Mouse (Mus musculus): ENCODE measurements at regions not wholly inside any gene's neighbourhood (a gene's known extent, or its start where the extent isn't known, plus 50 kb on each side); places are given as distances from the start of the nearest gene placed in this dataset.

DNA sequence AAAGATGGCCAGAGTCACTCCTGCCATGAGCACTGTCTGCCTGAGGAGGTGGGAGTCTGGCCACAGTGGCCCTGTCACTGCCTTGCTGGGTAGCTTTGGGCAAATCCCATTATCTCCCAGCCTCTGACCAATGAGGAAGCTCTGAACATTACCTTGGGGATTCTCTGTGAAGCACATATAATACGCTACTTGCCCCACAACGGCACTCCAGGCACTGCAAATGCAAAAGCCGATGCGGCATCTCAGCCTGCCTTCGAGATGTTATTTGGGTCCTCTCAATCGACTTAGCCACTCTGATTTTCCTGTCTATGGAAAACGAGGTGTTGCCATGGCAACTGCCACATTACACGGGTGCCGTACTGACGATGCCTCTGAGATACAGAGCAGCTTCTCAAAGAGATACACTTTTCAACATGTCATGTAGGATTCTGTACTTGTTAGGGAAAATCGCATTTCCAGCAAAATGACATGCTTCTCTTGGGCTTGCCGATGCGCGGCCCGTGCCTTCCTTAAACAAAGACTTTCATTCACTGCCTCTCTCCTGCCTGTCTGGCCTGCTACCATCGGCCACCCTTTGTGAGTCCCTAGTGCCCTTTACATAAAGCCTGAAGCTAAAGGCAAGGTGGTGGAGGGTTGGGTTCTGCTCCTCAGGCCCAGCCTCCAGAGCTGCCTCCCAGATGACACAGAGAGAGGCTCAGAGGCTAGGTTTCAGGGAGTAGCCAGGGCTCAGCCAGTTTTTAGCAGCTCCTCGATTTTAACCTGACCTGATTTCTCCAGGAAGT is 355.0 kb downstream of the Rps24 start:
- peak overlapping the region; percentile 46; the same call in 1 of the 2 replicates for H3K27ac ChIP-seq
- WGBS, result 18% methylated on average over 17 of the region's 17 CpGs

GRCm38 (mm10) chr14:24843626-24844025 is 356.7 kb downstream of the Rps24 start:
- Histone ChIP-seq H3K27ac (no peak overlapping the region), H3K27me3 (no peaks in the 10 kb centered on the region), H3K9me3 (no peaks in the 10 kb centered on the region), H3K4me1 (peaks cover 14% of the 10 kb centered on the region), H3K36me3 (no peaks in the 10 kb centered on the region), H3K4me3 (no peak overlapping the region), H3K4me2 (replicated peaks) (no peak overlapping the region), H3K9ac (no peak overlapping the region)
- no peak for ATAC-seq (ENCODE audit: insufficient number of reproducible peaks, insufficient read depth, low FRiP score, low TSS enrichment)
- 73% methylated on average over 4 of the region's 4 CpGs for WGBS

More for the DNA sequence above, 355.0 kb downstream of the Rps24 start:
- no peak overlapping the region for H3K4me3 ChIP-seq
- H3K4me1 ChIP-seq, result peaks cover 14% of the 10 kb centered on the region
- no peak for ATAC-seq (ENCODE audit: insufficient number of reproducible peaks, insufficient read depth, low FRiP score, low TSS enrichment)
- no peak overlapping the region for H3K4me2 ChIP-seq (replicated peaks)
- H3K27me3 ChIP-seq, result no peaks in the 10 kb centered on the region
- H3K9me3 ChIP-seq, result no peaks in the 10 kb centered on the region
- no peak overlapping the region for H3K9ac ChIP-seq
- H3K36me3 ChIP-seq, result no peaks in the 10 kb centered on the region

GRCm38 (mm10) chr14:24850491-24850890 is 363.6 kb downstream of the Rps24 start:
- ATAC-seq (ENCODE audit: insufficient number of reproducible peaks, insufficient read depth, low FRiP score, low TSS enrichment), result no peak
- no peaks in the 10 kb centered on the region for H3K27me3 ChIP-seq
- H3K4me3 ChIP-seq, result no peak overlapping the region
- H3K9ac ChIP-seq, result no peak overlapping the region
- H3K9me3 ChIP-seq, result no peaks in the 10 kb centered on the region
- H3K36me3 ChIP-seq, result no peaks in the 10 kb centered on the region
- no peak overlapping the region for H3K4me2 ChIP-seq (replicated peaks)
- 9% methylated on average over 1 of the region's 1 CpGs for WGBS
- no peaks in the 10 kb centered on the region; the same call in 1 of the 2 replicates for H3K4me1 ChIP-seq
- no peak overlapping the region for H3K27ac ChIP-seq

DNA sequence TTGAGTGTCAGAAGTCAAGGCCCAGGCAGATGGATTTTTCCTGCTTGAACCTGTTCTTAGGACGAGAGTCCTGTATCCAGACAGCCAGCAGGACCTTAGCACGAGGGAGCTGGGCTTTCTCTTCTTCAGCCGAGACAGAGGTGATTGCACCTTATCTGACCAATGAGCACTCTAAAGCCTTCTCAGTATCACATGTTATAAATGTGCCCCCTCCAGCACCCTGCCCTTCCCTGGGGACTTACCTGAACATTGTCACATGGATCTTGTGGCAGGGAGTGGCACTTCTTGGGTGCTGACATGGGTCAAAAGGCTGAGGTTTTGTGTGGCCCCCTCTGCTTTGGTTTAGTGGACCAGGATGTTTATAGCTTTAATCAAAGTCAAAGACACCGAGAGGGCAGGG is 367.5 kb downstream of the Rps24 start:
- WGBS, result 62% methylated on average over 4 of the region's 4 CpGs
- Histone ChIP-seq H3K4me3 (no peak overlapping the region), H3K9ac (no peak overlapping the region), H3K9me3 (no peaks in the 10 kb centered on the region), H3K27ac (no peak overlapping the region), H3K27me3 (no peaks in the 10 kb centered on the region), H3K4me1 (peaks cover under 1% of the 10 kb centered on the region; the same call in 1 of the 2 replicates), H3K36me3 (no peaks in the 10 kb centered on the region), H3K4me2 (replicated peaks) (no peak overlapping the region)
- ATAC-seq (ENCODE audit: insufficient number of reproducible peaks, insufficient read depth, low FRiP score, low TSS enrichment), result no peak

GRCm38 (mm10) chr14:24862171-24862570 is 375.2 kb downstream of the Rps24 start:
- no peak overlapping the region for H3K9ac ChIP-seq
- ATAC-seq (ENCODE audit: insufficient number of reproducible peaks, insufficient read depth, low FRiP score, low TSS enrichment), result no peak
- H3K36me3 ChIP-seq, result no peaks in the 10 kb centered on the region
- no peaks in the 10 kb centered on the region for H3K27me3 ChIP-seq
- peaks cover 4% of the 10 kb centered on the region; the same call in 1 of the 2 replicates for H3K4me1 ChIP-seq
- H3K4me3 ChIP-seq, result no peak overlapping the region
- no peak overlapping the region for H3K4me2 ChIP-seq (replicated peaks)
- 80% methylated on average over 8 of the region's 8 CpGs for WGBS
- no peaks in the 10 kb centered on the region for H3K9me3 ChIP-seq
- H3K27ac ChIP-seq, result no peak overlapping the region

DNA sequence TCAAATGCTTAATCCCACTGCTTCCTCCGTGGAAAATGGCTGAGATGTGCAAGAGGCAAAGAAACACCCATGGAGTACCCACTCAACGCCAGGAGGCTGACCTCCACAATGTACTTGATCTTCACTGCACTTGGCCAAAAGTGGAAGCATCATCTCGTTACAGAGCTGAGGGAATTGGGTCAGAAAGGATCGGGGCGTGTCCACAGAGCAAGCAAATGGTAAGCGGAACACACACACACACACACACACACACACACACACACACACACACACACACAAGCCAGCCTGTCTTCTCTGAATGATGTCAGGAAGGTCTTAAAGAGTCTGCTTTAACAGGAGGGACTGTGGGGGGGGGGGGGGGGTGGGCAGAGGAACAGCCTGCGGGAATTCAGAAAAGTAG is 375.7 kb downstream of the Rps24 start:
- H3K9me3 ChIP-seq, result no peaks in the 10 kb centered on the region
- no peaks in the 10 kb centered on the region for H3K27me3 ChIP-seq
- WGBS, result 81% methylated on average over 7 of the region's 7 CpGs
- H3K27ac ChIP-seq, result no peak overlapping the region
- no peak overlapping the region for H3K9ac ChIP-seq
- ATAC-seq (ENCODE audit: insufficient number of reproducible peaks, insufficient read depth, low FRiP score, low TSS enrichment), result no peak
- no peak overlapping the region for H3K4me2 ChIP-seq (replicated peaks)
- H3K36me3 ChIP-seq, result no peaks in the 10 kb centered on the region
- H3K4me3 ChIP-seq, result no peak overlapping the region
- peaks cover 4% of the 10 kb centered on the region; the same call in 1 of the 2 replicates for H3K4me1 ChIP-seq

GRCm38 (mm10) chr14:24863116-24863515 is 376.2 kb downstream of the Rps24 start:
- Histone ChIP-seq H3K4me1 (peaks cover 4% of the 10 kb centered on the region; the same call in 1 of the 2 replicates), H3K9ac (no peak overlapping the region), H3K27ac (no peak overlapping the region), H3K36me3 (no peaks in the 10 kb centered on the region), H3K9me3 (no peaks in the 10 kb centered on the region), H3K4me2 (replicated peaks) (no peak overlapping the region), H3K27me3 (no peaks in the 10 kb centered on the region), H3K4me3 (no peak overlapping the region)
- no peak for ATAC-seq (ENCODE audit: insufficient number of reproducible peaks, insufficient read depth, low FRiP score, low TSS enrichment)
- WGBS, result 69% methylated on average over 8 of the region's 8 CpGs

DNA sequence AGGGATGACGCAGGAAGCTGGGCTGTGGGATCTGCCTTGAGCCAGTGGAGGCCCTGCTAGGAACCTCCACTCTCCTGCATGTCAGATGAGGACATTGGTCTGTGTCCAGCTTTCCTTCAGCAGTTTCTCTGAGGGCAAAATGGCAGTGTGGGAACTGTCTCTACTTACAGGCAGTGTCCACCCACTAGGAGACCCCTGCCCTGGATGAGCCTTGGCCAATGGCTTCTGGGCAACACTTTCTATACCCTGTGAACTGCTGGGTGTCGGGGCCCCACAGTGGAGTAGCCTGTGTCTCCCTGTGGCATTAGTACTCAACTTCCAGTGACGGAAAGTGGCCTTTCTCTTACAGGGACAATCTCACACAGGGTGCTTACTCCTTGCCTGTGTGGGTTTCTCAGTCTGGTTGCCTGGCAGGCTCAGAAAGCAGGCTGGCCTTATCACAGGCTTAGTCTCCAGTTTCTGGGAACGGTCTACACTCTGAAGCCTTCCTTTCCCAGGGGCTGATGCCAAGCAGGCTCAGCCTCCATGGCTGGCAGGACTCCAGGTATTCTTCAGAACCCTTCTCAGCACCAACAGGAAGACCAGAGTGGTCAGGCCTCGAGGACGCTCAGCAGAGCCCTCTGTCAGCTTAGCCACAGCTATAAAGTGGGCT is 378.8 kb downstream of the Rps24 start:
- no peaks in the 10 kb centered on the region for H3K9me3 ChIP-seq
- no peak for ATAC-seq (ENCODE audit: insufficient number of reproducible peaks, insufficient read depth, low FRiP score, low TSS enrichment)
- H3K27me3 ChIP-seq, result no peaks in the 10 kb centered on the region
- no peak overlapping the region for H3K4me2 ChIP-seq (replicated peaks)
- 80% methylated on average over 6 of the region's 6 CpGs for WGBS
- no peak overlapping the region for H3K9ac ChIP-seq
- no peaks in the 10 kb centered on the region for H3K36me3 ChIP-seq
- no peak overlapping the region for H3K4me3 ChIP-seq
- no peaks in the 10 kb centered on the region for H3K4me1 ChIP-seq
- no peak overlapping the region for H3K27ac ChIP-seq

- 83% methylated on average over 6 of the region's 6 CpGs for WGBS
These were observed 380.9 kb downstream of the Rps24 start for GRCm38 (mm10) chr14:24867816-24868215.

DNA sequence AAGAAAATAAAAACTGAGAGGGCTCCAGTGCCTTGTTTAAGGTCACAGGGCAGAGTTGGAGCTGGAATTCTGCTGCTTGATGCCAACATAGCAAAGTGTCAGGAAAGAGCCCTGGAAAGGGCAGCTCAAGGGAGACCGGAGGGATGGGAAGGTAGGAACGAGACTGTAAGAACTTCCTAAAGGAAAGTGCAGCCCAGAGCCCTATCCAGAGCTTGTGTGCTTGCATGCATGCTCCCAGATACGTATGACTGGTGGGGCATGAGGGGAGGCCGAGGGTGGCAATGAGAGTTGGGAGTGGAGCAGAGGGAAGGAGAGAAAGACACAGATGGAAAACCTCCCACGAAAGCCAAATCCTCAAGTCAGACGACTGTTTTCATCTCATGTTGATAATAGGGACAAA is 381.8 kb downstream of the Rps24 start:
- 79% methylated on average over 6 of the region's 6 CpGs for WGBS
- ATAC-seq (ENCODE audit: insufficient number of reproducible peaks, insufficient read depth, low FRiP score, low TSS enrichment), result no peak
- H3K9ac ChIP-seq, result no peak overlapping the region

More at GRCm38 (mm10) chr14:24867816-24868215, 380.9 kb downstream of the Rps24 start:
- no peak overlapping the region for H3K27ac ChIP-seq
- no peak for ATAC-seq (ENCODE audit: insufficient number of reproducible peaks, insufficient read depth, low FRiP score, low TSS enrichment)
- no peak overlapping the region for H3K9ac ChIP-seq
- H3K4me1 ChIP-seq, result no peaks in the 10 kb centered on the region
- H3K36me3 ChIP-seq, result no peaks in the 10 kb centered on the region
- H3K27me3 ChIP-seq, result no peaks in the 10 kb centered on the region
- no peaks in the 10 kb centered on the region for H3K9me3 ChIP-seq
- no peak overlapping the region for H3K4me3 ChIP-seq
- no peak overlapping the region for H3K4me2 ChIP-seq (replicated peaks)

GRCm38 (mm10) chr14:24870246-24870645 is 383.3 kb downstream of the Rps24 start:
- whole genome bisulfite sequencing, result 87% methylated on average over 3 of the region's 3 CpGs
- Histone ChIP-seq H3K27ac (no peak overlapping the region), H3K4me3 (no peak overlapping the region), H3K27me3 (no peaks in the 10 kb centered on the region), H3K9ac (no peak overlapping the region), H3K36me3 (no peaks in the 10 kb centered on the region), H3K4me1 (no peaks in the 10 kb centered on the region), H3K9me3 (no peaks in the 10 kb centered on the region), H3K4me2 (replicated peaks) (no peak overlapping the region)
- no peak for ATAC-seq (ENCODE audit: insufficient number of reproducible peaks, insufficient read depth, low FRiP score, low TSS enrichment)

More for the DNA sequence above, 381.8 kb downstream of the Rps24 start:
- no peak overlapping the region for H3K27ac ChIP-seq
- H3K27me3 ChIP-seq, result no peaks in the 10 kb centered on the region
- no peaks in the 10 kb centered on the region for H3K4me1 ChIP-seq
- no peak overlapping the region for H3K4me2 ChIP-seq (replicated peaks)
- H3K4me3 ChIP-seq, result no peak overlapping the region
- H3K9me3 ChIP-seq, result no peaks in the 10 kb centered on the region
- H3K36me3 ChIP-seq, result no peaks in the 10 kb centered on the region

DNA sequence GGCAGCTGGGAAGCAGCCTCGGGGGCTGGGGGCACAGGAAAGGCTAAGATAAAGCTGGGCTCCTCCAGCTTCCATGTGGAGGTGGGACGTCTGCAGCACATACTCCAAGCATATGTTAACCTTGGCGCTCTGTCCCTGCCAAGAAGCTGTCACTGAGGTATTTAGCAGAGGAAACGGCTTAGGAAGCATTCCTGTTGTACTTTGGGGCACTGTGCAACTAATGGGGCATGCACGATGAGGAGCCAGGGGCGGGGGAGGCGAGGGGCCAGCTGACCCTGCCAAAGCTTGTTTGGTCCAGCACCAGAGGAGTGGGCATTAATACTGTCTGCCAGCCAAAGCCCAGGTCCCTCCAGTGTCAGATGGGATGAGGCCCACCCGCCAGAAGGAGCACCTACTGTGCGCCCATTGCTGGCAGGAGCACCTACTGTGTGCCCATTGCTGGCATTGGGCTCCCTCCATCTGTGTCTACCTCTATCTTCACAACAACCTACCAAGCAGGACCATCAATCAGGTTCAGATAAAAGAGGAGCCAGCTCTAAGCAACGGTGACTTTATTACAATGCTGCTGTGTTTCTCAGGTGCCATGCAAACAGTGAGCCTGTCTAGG is 384.6 kb downstream of the Rps24 start:
- 69% methylated on average over 10 of the region's 10 CpGs for WGBS
- H3K27ac ChIP-seq, result no peak overlapping the region

More for the DNA sequence above, 384.6 kb downstream of the Rps24 start:
- H3K4me2 ChIP-seq (replicated peaks), result no peak overlapping the region
- H3K36me3 ChIP-seq, result no peaks in the 10 kb centered on the region
- no peak overlapping the region for H3K4me3 ChIP-seq
- H3K27me3 ChIP-seq, result no peaks in the 10 kb centered on the region
- ATAC-seq (ENCODE audit: insufficient number of reproducible peaks, insufficient read depth, low FRiP score, low TSS enrichment), result peak; percentile 58; the same call in 1 of the 2 replicates
- H3K9me3 ChIP-seq, result no peaks in the 10 kb centered on the region
- no peaks in the 10 kb centered on the region for H3K4me1 ChIP-seq
- H3K9ac ChIP-seq, result no peak overlapping the region

Data from embryonic facial prominence, embryonic 12.5 days (tissue).